Mouse (Mus musculus): ENCODE results near the gene Vmn1r236. TPM values are rescaled to one million over a fixed set of nuclear protein-coding genes. Genes with fewer than 3 reads are reported as not detected.

Gene Vmn1r236
- total RNA-seq (2021) = not detected
- long read RNA-seq, experiment 1 = 0 reads
- long read RNA-seq, experiment 2 = 0 reads

DNA sequence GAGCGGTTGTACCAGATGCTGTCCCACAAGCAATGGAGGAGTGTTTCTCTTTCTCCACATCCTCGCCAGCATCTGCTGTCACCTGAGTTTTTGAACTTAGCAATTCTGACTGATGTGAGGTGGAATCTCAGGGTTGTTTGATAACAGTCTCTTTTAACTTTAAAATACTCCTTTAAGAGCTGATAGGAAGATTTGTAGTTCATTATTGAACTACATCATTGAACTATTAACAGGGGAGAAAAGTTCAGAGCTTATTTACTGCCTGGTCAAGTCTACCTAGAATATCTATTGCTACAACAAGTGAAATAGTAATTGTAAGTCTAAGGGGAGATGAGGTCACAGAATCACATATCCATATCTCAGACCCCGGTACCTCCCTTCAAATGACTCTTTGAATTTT is at the start of gene Vmn1r236:
Gene Vmn1r236 (plus strand): TSS at position 301 of the 400 bp plus-strand sequence.
- DNase-seq = no peak

DNA sequence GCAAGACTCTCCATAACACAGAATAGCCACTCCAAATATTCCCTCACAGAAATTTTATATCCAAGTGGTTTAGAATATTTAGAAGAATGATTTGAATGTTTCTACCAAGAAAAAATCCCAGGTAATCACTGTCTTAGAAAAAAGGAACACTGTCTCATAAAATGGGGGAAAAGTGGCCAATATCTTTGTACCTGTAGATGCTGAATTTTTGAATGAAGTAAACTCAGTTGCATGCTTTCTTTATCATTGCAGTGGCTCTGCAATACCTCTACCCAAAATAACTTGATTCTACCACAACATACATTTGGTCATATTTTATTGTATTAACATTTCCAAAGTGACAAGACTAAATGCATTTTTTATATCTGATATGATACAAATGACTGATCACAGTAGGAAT is 26.6 kb upstream of the Vmn1r236 start, which contains the start of gene Vmn1r235:
Gene Vmn1r235 (plus strand): TSS at position 301 of the 400 bp plus-strand sequence.
- DNase-seq = no peak

DNA sequence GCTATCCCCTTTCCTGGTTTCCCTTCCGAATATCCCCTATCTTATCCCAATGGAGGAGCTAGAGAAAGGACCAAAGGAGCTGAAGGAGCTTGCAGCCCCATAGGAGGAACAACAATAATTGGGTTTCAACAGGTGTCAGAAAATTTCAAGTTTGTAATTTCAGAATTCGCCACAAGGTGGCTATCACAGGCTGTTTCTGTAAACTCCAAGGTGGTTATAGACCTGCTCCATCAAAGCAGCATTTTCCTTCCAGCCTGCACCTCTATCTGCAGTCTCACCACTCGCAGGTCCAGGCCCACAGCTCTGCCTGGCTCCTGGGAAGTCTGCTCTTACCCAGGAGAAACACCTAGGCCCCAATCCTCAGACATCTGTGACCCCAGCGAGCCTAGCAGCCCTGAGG is 10.6 kb upstream of the Vmn1r236 start:
- no peak for DNase-seq

DNA sequence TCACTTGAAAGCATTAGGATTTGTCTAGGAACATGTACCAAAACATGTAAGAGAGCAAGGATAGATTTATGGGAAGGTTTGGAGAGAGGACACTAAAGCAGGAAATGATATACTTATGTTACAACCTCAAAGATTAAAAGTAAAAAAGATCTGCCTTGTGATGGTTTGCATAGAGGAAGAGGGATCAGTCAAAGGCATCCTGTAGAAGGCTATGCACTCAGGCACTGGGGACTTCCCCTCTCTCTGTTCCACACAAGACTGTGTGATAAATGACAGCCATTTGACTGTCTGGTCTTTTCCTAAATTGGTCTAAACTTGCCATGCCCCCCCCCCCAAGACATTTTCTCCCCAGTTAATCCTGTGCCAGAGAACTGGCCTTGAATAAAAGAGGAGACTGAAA is 1.7 kb downstream of the Vmn1r236 start:
- DNase-seq = no peak

DNA sequence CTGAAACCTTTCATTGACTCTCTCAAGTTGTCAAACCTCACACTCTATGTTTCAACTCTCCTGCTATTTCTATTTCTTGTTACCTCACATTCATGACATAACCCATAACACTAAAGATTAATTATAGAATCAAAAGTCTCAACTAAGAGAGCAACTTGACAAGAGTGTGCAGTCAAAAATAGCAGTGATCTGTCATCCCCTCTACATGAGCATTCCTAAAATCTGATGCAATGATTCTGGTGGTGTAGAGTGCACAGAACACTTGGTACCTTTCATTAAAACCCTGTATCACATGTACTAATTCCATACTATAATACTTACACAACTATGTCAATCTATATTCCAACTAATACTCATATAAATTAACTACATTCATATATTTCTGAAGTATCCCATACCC is 7.0 kb downstream of the Vmn1r236 start:
- DNase-seq = no peak

DNA sequence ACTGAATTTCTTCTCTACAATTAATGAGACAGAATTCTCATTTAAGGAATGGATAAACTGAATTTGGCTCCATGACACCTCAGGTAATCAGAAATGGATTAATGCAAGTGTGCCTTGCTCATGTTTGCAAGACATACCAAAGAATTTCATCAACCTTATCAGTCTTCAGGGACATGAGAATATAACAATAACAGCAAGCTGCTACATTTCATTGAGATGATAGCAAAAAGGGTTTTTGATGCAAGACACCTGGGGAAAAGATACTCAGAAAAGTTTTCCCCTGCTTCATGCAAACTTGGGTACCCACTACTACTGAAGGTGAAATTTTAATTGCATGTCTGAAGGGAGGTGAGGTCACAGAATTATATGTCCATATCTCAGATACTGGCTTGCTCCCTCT is 28.8 kb downstream of the Vmn1r236 start, which contains the start of gene Vmn1r237:
Gene Vmn1r237 (plus strand): TSS at position 301 of the 400 bp plus-strand sequence.
- DNase-seq = no peak

Small RNA genes lying within 50 kb of the gene (microRNA-seq; reads per million reads assigned to microRNA genes)
- gene Gm26384 = 0 reads per million in 2 experiments

Other genes with a start within 250 kb of the Vmn1r236 start
- not detected for gene Vmn1r234, start 56.9 kb upstream of the Vmn1r236 start, total RNA-seq (2021)
- not detected for gene Vmn1r235, start 26.5 kb upstream of the Vmn1r236 start, total RNA-seq (2021)
- gene Vmn1r237, start 28.9 kb downstream of the Vmn1r236 start, total RNA-seq (2021) = not detected
- 1 to 10 TPM in 1 of 2 experiments, under 1 TPM in 1; 0.63 to 1.1 TPM for gene Zfp677, start 100.8 kb downstream of the Vmn1r236 start, total RNA-seq (2021)
- gene Zfp54, start 140.3 kb downstream of the Vmn1r236 start, total RNA-seq (2021) = under 1 TPM; 0.66 to 0.79 TPM
- gene Zfp51, start 167.4 kb downstream of the Vmn1r236 start, total RNA-seq (2021) = 1 to 10 TPM; 4.0 to 4.5 TPM
- gene Zfp53, start 206.1 kb downstream of the Vmn1r236 start, total RNA-seq (2021) = 1 to 10 TPM; 2.1 to 2.6 TPM

Data from gastrocnemius, postnatal 10 days (tissue).